Mouse (Mus musculus) urinary bladder, postnatal 4 days (tissue): ENCODE results near the gene Pcbp3.

Experiments used
- DNase-seq, 2 experiments: peaks; one replicate each; pipeline ENCODE4 v3.0.0; 2021 to 2022; ENCODE audit warnings: low spot score in 2 of 2

The Pcbp3 gene

DNA sequence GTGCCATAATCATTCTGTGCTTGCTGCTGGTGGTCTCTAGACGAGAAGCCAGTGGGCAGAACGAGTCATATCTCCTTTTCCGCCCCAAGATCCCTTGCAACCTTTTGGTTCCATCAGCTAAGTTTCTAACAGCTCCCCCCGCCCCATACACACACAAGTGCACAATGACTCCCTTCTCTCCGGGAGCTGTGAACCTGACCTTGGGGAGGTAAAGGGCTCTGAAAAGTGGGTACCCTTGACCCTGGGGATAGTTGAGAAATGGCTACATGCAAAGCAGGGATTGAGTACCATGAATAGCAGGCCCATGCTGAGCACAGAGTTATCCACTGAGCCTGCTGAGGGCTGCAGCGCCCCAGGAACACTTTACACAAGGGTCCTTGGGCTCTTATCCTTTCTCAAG lies 229.3 kb downstream of the Pcbp3 start:
- no peak for DNase-seq

DNA sequence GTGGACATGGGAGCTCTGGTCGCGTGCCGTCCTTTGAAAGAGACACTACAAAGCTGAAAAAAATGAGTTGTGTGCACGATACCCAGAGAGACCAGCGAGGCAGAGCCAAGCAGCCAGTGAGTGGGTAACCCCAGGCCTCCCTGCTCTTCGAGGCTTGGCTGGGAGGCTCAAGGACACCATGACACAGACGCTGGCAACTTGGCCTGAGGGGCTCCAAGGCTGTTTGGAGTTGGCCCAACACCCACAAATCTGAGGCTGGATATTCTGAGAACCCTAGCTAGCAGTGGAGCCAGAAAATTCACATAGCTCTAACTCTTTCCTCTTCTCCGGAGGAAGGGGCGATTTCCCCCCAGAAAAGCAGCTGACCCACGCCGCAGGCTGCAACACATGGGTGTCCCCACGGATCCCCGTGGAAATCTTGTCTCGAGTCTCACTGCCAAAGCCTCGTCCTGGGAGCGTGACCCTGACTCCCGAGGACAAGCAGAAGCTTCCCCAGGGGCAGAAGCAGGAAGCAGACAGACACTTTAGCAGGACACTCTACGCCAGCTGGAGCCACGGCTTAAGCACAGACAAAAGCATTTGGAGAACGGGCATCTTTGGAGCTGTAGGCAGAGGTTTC lies 230.0 kb downstream of the Pcbp3 start:
- peak in 1 of 2 experiments; percentile 58 for DNase-seq

DNA sequence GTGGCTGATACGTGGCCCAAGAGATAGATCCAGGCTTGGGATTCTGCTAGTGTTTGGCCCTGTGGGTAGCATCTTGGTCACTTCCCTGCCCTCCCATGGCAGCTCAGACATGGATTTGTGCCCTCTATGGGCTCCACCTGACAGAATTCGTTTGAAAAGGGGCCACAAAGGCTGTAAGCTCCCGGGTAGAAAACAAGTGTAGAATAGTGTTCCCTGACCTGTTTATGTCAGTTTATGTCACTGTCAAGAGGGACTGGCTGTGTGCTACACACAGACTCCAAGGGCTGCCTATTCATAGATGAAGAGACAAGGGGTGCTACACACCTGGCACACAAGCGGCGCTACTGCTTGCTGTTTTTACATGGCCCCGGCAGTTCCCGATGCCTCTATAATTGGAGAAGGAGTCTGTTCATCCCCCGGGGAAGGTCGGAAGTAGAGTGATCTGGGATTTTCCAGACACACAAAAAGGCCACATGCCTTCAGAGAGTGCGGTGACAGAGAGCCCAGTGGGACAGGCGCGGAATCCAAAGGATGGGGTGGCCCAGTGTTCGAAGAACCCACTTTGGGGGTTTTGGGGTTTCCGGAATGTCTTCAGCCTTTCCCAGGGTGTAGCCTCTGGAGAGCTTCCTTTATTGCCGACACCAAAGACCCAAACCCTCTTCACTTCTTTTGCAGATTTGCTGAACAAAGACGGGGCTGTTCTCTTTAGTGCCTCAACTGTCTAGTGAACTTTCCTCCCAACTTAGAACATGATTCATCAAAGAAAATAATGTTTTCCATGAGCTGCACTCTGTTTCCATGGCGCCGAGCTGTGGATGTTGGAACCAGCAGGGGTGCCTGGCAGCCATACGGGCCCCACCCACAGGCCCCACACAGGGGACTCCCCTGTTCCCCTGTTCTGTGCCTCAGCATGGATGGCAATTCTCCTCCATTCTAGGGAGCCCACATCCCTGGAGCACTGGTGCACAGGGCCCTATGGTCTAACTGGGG lies 231.8 kb downstream of the Pcbp3 start:
- peak in 1 of 2 experiments; percentile 21 for DNase-seq

DNA sequence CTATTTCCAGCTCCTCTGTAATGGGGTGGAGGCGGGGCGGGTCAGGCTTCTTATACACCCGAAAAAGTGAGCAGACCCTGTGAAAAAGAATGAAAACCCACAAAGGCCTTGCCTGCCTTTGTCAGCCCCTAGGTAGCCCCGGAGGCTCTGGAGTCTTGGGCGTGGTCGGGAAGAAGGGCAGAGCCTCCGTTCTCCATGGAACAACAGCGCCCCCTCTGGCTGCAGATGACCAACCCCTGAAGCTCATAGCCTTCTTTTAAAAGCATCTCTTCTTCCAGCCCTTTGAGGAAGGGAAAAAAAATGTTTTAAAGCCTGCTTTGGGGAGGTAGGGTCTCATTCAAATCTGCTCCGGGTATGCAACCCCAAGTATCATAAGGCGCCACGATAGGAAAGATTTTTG lies 233.3 kb downstream of the Pcbp3 start:
- peak; percentile 77 to 93 for DNase-seq

DNA sequence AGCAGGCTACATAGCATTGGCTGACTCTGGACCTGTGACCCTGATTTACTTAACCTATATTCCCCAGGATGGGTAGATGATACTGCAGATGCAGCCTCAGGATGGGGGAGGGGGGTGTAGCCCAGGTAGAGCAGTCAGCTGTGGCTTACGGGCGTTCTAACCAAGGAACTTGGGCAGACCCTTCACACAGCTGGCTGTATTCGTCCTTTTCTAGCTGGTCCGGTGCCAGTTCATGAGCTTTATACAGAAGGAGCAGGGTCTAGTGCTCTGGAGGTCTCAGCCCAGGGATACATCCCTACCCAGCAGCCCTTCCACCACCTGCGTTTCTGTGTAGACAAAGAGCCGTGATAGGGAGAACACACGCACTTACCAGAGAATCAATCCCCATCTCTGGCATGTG lies 234.4 kb downstream of the Pcbp3 start:
- peak in 1 of 2 experiments; percentile 17 for DNase-seq

DNA sequence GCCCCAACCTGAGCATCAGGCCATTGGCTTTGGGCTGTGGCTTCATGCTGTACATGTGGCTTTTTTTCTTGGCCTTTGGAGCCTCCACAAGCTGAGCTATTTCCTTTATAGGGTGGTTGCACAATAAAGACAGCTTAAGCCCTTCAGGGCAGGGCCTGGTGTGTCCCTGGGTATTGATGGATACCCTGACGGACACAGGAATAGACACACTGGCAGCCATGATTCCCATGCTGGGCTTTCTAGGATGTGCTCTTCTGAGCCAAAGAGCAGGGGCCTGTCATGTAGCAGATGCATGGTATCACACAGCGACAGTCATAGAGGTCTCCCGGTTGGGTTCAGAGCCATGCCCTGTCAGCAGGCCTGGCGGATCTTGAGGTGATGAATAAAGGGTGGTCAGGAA lies 234.8 kb downstream of the Pcbp3 start:
- peak in 1 of 2 experiments; percentile 15 for DNase-seq

DNA sequence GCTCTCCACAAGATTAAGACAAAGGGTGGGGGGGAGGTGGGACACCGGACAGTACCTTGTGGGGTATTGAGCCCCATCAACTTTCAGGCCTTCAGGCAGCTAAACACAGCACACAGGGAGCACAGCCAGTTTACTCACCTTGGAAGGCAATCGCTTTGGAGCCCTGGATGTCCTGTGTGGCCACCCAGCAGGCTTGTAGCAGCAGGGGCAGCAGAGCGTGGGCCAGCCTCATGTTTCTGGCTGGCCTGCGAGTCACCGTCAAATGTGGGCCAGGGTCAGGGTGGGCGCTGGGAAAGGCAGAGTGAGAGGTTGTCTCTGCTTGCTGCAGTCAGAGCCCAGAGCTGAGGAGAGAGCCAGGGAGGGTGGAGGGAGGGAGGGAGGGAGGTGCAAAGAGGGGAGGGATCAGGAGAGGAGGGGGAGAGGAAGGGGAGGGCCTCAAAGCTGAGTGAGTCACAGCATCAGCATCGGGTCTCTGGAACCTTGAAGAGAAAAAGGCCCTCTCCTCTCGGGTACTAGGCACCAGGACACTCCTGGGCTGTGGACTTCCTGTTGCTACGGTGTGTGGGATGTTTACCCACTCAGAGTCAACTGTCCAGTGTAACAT lies 235.9 kb downstream of the Pcbp3 start, which contains the start of gene Col6a1:
Col6a1 (minus strand) TSS at position 487 of the 604 bp plus-strand sequence.
- DNase-seq, result peak in 1 of 2 experiments; percentile 31

DNA sequence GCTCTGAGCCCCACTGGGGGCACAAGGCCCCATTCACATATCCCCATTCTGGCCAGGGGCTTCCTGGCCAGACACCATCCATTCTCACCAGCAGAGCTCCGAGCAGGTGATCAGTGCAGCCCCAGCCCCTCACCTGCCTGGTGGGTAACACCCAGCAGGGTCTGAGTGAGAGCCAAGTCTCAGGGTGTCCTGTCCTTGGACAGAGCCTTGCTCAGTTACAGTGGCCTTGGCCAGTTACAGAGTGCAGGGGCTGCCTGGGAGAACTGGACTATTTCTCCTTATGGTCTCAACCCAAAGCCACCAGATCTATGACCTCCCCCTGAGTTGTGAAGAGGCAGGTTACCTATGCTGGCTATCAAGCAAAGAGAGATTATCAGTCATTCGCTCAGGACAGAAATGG lies 236.6 kb downstream of the Pcbp3 start:
- peak in 1 of 2 experiments; percentile 19 for DNase-seq

DNA sequence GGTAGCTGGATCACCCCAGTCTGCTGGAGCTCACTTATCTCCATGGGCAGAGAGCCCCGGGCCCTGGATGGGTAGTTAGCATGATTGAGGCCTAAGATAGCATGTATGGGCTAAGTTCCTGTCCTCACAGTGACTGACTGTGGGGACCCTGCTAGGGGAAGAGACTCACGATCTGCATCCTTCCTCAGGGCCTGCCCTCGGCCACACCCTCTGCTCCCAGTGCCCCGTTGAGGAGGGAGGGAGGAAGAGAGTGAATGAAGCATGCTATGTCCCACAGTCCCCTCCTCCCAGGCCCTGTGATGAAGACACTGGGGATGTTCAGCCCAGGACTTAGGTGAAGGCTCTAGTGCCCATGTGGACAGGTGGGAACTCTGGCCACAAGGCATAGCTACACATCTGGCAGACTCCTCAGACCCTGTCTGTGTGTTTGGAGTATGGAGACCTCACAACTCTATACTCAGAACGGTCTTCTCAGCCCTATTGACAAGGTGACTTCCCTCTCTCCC lies 237.4 kb downstream of the Pcbp3 start:
- DNase-seq, result peak in 1 of 2 experiments; percentile 17

DNA sequence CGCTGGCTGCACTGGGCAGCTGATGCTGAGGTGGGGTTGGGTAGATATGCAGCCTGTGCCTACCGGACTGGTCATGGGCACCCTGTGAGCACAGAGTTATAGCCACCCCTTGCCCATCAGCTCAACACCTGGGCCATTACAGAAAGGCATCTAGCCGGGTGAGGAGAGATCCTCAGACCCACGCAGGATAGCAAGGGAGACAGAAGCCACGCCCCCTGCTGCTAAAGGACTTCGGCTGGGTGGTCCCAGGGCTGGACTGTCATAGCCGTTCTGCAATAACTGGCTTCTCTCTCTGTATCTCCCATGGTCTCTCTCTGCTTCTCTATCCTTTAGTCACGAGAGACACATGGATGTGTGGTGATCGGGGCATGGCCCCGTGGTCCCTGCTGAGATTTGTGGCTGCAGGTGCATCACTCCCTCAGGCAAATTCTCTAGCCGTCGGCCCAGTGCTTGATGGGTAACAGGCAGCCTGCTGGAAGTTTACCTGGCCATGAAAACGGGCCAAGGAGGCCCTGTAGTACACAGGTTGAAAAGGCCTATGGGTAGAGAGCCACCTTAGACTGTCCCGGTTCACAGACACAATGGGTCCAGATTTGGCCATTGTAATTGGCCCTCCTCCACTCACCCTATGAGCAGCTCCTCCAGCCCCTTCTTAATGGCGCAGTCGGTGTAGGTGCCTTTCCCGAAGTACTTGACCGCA lies 238.8 kb downstream of the Pcbp3 start:
- peak in 1 of 2 experiments; percentile 16 for DNase-seq

DNA sequence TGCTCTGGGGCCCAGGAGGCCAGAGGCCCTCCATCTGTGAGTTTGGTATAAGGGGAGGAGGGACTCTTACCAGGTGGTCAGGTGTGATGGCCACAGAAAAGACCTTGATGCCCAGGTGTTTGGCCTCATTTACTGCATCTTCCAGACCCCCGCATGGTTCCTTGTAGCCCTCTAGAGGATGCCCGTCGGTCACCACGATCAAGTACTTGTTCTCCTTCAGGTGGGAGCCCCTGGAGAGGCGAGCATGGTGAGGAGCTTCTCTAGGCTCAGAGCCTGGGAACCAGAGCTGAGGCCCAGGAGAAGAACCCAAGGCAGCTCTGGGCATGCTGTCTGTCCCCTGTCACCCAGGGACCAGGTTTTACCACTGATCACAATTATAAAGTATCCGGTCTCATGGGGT lies 239.9 kb downstream of the Pcbp3 start:
- no peak for DNase-seq

DNA sequence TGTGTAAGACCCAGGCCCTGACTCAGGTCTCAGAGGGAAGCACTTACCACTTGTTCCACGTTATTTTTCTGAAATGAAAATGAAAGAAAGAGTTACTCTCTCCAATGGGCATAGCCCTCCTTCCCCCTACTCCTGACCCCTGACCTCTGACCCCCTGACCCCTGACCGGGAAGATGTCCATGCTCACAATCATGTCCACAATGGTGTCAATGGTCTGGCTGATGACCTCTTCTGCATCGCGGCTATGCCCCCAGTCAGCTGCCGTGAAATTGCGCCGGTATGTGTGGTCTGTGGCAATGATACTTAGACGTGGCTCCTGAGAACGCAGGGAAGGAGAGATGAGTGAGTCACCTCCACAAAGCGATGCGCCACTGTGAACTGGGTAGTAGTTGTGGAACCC lies 240.5 kb downstream of the Pcbp3 start:
- peak in 1 of 2 experiments; percentile 60 for DNase-seq

DNA sequence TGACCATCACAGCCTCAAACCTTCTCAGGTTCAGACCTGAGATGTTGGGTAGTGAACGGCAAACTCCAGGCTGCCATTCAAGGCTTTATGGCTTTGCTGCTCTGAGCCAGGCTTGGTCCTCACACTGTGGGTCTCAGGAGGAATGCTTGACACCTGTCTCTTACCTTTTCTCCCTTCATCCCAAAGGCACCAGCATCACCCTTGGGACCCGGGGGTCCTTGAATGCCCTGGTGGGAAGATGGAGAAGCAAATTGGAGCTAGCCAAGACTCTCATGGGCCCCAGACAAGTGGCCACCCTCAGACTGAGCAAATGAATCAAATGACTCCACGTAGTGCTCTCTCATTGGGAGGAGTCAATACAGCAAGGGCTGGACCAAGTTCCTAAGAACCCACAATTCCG lies 244.1 kb downstream of the Pcbp3 start:
- DNase-seq, result no peak

DNA sequence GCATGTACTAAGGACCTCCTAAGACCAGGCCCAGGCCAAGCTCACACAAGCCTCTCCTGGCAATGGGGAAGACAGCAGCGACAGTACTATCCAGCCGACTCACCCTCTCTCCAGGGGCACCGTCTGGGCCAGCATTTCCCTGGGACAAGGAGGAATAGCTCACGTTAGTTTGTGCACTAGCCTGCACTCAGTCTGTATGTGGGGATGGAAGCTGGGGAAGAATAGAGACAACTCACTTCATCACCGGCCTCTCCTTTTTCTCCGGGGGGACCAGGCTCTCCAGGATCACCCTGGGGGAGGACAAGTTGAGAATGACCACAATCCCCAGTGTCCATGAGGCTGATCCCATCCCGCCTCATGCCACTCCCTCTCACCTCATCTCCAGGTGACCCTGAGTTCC lies 244.7 kb downstream of the Pcbp3 start:
- DNase-seq, result no peak

DNA sequence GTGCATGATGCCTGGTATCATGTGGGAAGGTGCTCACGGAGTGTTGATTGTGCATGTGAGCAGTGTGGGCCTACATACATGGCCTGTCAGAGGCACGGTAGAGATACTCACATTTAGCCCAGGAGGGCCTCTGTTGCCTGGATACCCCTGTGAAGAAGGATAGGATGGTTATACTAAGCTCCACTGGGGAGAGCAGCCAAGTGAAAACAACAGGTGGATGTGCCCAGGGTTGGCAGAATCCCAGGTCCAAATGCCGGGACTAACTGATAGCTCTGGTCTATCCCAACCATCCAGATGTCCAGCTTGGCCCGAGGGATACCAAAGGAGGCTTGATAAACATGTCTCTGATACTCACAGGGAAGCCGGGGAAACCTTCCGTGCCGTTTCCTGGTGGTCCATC lies 247.4 kb downstream of the Pcbp3 start:
- DNase-seq, result no peak

DNA sequence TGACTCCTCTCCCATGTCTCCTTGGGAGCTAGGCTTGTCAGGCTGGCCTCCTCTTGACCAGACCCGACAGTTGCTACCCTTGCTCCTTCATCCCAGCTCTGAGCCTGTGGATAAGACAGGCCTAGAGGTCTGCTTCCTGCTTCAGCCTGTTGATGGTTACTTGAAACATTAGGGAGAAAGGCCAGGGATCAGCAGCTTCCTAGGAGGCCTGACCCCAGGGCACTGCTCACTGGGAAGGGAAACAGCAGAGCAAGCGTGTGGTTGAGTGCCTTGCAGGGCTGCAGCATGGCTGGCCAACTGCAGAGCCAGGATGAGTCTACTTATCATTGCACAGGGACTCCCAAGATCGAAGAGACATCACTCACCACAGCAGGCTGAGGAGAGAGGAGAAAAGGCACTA lies 249.2 kb downstream of the Pcbp3 start:
- DNase-seq, result no peak
